Mouse (Mus musculus): ENCODE data around the gene Dnajb12.
"Not testable (repeated sequence)": the region's sequence is repeated elsewhere in the genome, so short reads cannot be mapped to it uniquely, and the experiment has no call there.

The Dnajb12 gene

GRCm38 (mm10) chr10:59872651-59873050 lies 6.7 kb upstream of the Dnajb12 start:
- not testable (repeated sequence) for DNase-seq

GRCm38 (mm10) chr10:59873206-59873605 lies 6.2 kb upstream of the Dnajb12 start:
- no peak for DNase-seq

GRCm38 (mm10) chr10:59873613-59874012 lies 5.7 kb upstream of the Dnajb12 start:
- no peak for DNase-seq

GRCm38 (mm10) chr10:59875396-59875795 lies 4.0 kb upstream of the Dnajb12 start:
- no peak for DNase-seq

DNA sequence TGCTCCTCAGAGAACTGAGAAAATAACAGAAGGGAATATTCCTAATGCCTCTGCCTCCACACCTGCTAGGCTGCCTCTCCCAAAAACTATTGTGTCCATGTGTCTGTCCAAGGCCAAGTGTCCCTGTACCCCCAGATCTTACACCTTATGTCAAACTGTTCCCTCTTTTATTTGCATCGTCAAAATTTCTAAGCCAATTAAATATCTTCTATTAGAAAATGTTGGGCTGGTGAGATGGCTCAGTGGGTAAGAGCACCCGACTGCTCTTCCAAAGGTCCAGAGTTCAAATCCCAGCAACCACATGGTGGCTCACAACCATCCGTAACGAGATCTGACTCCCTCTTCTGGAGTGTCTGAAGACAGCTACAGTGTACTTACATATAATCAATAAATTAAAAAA lies 2.7 kb upstream of the Dnajb12 start:
- DNase-seq, result not testable (repeated sequence)

GRCm38 (mm10) chr10:59877421-59878117 lies 1.8 kb upstream of the Dnajb12 start:
- no peak for DNase-seq

DNA sequence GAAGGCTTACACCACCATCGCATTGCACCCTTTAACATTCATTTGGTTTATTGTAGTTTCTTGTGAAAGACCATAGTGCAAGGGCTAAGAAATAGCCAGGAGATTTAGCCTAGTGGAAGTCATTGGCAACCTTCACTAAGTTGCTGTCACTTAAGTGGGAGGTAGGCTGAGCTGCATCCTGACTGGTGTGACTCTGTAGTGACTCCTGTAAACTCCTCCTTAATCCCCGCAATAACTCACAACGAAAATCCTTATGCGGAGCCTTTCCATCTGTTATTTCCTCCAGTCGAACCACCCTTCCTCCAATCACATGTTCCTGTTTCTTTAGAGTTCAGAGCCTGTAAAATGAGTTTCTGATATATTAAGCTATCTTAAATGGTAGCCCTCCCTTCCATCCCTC lies 533 bp upstream of the Dnajb12 start:
- no peak for DNase-seq

GRCm38 (mm10) chr10:59880029-59880386 lies 652 bp downstream of the Dnajb12 start:
- DNase-seq, result no peak

DNA sequence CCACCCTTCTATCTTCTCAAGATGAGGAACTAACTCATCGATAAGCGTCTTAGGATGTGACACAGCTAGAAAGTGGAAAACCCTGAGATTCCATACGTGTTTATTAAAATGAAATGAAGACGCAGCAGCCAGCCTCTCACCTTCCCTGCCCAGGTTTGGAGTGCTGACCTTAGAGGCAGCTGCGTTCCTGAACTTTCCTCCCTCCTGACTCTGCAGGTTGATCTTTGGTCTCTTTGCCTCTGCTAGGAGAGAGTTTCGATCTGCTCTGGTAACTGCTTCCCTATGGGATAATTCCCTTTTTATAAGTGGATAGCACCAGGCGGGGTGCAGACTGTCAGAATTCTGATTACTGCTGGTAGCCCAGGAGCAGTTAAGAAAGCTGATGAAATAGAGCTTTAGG lies 1.5 kb downstream of the Dnajb12 start:
- no peak for DNase-seq

- no peak for DNase-seq
These were observed 5.2 kb downstream of the Dnajb12 start for GRCm38 (mm10) chr10:59884327-59885173.

GRCm38 (mm10) chr10:59885174-59886080 lies 6.1 kb downstream of the Dnajb12 start:
- no peak for DNase-seq

GRCm38 (mm10) chr10:59886081-59886466 lies 6.7 kb downstream of the Dnajb12 start:
- no peak for DNase-seq

DNA sequence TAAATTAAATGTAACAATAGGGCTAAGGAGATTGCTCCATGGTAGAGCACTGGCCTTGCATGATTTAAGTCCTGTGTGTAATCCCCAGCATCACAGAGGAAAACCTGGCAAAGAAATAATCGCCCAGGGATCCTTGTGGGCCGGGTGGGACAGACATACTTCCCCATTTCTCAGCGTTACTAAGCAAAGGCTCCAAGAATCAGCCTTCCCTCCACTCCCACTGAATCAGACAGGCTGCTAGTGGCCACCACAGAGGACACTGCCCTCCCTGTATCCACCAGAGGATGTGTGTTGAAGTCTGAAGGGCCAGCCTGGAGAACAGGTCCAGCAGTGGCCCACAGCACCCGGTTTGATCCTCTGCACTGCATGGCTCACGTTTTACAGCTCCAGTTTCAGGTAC lies 8.1 kb downstream of the Dnajb12 start:
- no peak for DNase-seq

DNA sequence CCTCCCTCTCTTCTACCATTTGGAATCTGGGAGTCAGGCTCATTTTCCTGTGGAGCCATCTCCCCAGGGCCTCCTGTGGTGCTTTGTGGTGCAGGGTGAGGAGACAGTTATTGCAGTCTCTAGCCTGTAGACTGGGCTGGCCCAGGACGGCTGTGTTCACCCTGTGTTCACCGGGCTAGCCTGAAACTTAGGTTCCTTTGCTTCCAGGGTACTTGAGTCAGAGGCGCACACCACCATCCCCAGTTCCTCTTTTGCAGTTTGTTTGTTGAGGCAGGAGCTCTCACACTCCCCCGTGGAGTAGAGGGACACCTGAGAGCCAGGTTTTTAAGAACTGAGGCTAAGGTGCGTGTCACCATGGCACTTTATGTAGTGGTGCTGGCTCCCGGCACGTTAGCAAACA lies 10.0 kb downstream of the Dnajb12 start:
- no peak for DNase-seq

- DNase-seq, result no peak
These were observed 10.8 kb downstream of the Dnajb12 start for GRCm38 (mm10) chr10:59889953-59890751.

DNA sequence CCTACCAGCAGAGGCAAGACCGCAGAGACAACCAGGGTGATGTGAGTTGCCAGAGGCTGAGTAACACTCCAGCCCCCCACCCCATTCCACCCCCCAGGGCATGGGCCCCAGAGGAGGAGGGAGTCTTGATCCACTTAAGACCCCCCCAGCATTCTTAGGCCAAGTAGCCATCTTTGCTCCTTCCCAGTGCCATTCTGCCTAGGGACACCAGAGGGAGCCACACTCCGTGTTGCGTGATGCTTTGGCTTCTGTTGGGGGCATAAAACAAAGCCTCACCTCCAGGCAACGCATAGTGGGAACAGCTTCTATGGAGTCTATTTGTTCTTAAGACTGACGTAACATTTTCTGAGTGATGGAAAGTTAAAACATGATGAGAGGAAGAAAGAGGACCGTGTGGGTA lies 13.6 kb downstream of the Dnajb12 start:
- peak; percentile 81 for DNase-seq

DNA sequence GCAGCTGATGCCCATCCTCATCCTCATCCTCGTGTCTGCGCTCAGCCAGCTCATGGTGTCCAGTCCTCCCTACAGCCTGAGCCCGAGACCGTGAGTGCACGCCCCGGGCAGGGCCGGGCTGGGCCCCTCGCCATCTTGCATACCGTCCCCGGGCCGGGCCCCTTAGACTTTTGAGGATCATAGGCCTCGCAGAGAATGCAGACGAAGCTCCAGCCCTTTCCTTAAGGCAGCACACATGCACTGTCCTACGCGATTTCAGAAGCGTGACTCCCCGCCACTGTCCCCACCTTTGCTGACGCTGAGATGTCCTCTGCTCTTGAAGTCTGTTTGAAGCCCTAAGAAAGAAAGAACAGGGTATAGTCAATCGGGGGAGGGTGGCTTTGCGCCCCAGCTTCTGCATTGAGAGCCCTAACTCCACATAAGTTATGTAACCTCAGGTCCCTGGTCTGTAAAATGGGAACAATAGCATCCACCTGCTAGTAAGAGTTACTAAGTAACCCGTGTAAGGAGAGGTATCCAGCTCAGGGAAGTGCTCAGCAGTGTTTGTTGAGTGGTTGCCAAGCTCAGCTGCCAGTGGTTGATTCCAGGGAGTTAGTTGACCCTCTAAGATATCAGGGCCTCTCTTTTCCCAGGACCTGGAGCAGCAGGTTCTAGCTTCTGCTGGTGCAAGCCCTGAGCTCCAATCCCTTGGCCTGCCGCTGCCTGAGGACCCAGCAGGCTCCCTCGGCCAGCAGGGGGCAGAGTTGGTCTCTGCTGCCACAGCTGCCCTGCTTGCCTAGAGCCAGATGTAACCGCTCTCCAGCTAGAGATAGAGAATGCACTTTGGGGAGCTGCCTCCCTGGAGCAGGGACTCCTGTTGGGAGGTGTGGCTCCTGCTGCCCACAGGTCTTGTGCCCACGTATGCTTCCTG lies 15.2 kb downstream of the Dnajb12 start:
- DNase-seq, result peak; percentile 92 to 93

GRCm38 (mm10) chr10:59895460-59896186 lies 16.3 kb downstream of the Dnajb12 start:
- no peak for DNase-seq

GRCm38 (mm10) chr10:59896211-59896610 lies 16.9 kb downstream of the Dnajb12 start:
- DNase-seq, result no peak

DNA sequence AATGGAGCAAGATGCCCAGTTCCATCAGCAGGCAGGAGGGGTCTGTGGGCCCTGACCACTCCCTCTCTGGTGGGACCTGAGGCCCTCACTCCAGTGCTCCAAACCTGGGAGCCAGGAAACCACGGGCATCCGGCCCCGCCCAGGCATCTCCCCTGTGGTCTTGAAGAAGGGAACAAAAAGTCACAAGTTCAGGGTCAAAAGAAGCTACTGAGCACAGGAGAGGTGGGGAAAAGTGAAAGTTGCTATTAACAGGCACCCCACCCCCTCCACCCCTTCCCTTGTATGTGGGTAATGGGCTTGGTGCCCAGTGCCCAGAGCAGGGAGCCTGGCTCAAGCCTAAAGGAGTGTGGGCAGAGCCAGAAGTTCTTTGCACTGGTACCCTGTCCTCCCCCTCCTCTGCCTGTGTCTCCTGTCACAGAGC lies 17.6 kb downstream of the Dnajb12 start:
- DNase-seq, result peak in 1 of 2 experiments; percentile 35
